Mouse (Mus musculus) right cerebral cortex, postnatal 36 days (tissue): ENCODE data around the gene Adam15.

Experiments
- DNase-seq, 2 experiments: peaks; one replicate each; pipeline ENCODE4 v3.0.0; 2022; ENCODE audit warnings: low spot score in 2 of 2, mixed read lengths in 1 of 2

Gene Adam15

GRCm38 (mm10) chr3:89299499-89299898 is 50.3 kb downstream of the Adam15 start:
- no peak for DNase-seq

GRCm38 (mm10) chr3:89298908-89299307 is 50.9 kb downstream of the Adam15 start:
- no peak for DNase-seq

GRCm38 (mm10) chr3:89296761-89297396 is 52.9 kb downstream of the Adam15 start:
- no peak for DNase-seq

GRCm38 (mm10) chr3:89295685-89296230 is 54.0 kb downstream of the Adam15 start:
- no peak for DNase-seq

GRCm38 (mm10) chr3:89294195-89294594 is 55.6 kb downstream of the Adam15 start:
- DNase-seq, result no peak

- DNase-seq, result no peak
Observed at GRCm38 (mm10) chr3:89293247-89293918, 56.4 kb downstream of the Adam15 start.

- DNase-seq, result no peak
Observed at GRCm38 (mm10) chr3:89292303-89292702, 57.5 kb downstream of the Adam15 start.

- no peak for DNase-seq
Observed at GRCm38 (mm10) chr3:89291874-89292273, 57.9 kb downstream of the Adam15 start.
